Mouse (Mus musculus) heart, postnatal 0 days (tissue): ENCODE data around the gene Cnnm4.

Experiments used
- CTCF ChIP-seq: IDR thresholded peaks from 2 replicates; pipeline ENCODE4 v1.5.1; 2016; ENCODE audit warnings: antibody characterized with exemption, control low read depth, low read depth
- EP300 ChIP-seq: IDR thresholded peaks from 2 replicates; pipeline ENCODE4 v1.6.1; 2016; ENCODE audit warnings: antibody characterized with exemption, low read depth

DNA sequence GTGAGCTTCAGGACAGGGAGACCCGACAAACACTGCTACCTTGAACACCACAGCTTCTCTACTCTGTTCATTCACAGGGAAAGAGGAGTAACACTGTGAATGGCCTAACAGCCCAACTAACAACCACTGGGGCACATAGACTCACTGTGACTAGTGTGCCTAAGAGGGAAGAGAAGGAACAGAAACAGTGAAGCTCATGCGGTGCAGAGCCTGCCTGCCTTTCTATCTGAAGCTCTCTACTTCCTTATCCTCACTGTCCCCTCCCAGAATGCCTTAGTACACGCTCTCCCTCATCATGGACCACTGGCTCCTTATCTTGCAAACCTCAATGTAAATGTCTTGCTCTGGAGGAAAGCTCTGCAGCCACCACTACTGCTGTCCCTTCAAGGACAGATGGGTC, 34.2 kb upstream of the Cnnm4 start:
- TF ChIP-seq EP300 (no peak), CTCF (no peak)
